Mouse (Mus musculus): ENCODE measurements around the gene Vps4a. TPM values are rescaled to one million over a fixed set of nuclear protein-coding genes. Genes with fewer than 3 reads are reported as not detected.
A peak's percentile ranks its signal among the peaks of the same experiment; 100 is the strongest.
"Not testable (repeated sequence)": the region's sequence is repeated elsewhere in the genome, so short reads cannot be mapped to it uniquely, and the experiment has no call there.

Vps4a gene
- 10 to 100 TPM; 58.7 to 60.0 TPM for total RNA-seq (2021)
- long read RNA-seq, experiment 1, transcript Vps4a-201 (11 exons, 2,178 nt), result major isoform, 53 of 58 reads
- long read RNA-seq, experiment 1, partial matches to known transcripts, result 3 of 58 reads
- long read RNA-seq, experiment 1, other reads (novel, unspliced or antisense), result 2 of 58 reads
- long read RNA-seq, experiment 2, transcript Vps4a-201 (11 exons, 2,178 nt), result major isoform, 23 of 28 reads
- long read RNA-seq, experiment 2, partial matches to known transcripts, result 2 of 28 reads
- long read RNA-seq, experiment 2, other reads (novel, unspliced or antisense), result 3 of 28 reads

DNA sequence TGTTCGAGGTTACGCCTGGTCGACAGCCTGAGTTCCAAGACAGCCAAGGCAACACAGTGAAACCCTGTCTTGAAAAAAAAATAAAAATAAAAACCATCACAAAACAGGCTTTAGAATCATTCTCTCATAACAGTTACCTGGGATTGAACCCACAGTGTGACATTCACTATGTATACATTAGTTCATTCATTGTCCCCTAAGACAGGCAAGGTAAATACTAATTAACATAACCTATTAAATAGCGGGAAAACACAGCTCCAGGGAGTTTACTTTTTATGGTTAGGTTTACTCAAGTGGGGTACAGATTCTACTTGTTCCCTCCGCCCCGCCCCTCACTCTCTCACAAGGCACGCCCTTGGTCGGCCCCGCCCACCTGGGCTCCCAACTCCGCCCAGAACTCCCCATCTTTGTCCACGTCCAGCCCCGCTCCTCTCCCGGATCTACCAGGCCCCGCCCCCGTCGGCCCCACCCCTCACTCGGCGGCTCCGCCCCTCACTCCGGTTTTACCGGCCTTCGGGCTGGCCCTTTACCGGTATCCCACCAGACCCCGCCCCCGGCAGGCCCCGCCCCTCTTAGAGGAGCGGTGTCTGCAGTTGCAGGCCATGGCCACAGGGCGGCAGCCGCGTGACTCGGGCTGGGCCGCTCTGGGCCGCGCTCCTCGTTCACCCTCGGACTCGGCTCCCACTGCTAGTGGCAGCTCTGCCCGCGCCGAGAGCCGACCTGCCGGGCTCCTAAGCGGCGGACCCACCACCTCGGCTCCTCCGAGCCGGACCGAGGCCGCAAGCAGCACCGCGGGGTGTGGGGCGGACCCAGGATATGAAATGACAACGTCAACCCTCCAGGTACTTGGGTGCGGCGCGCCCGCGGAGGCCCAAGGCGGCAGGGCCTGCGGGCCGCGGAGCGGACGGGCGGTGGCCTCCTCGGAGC, at the start of gene Vps4a:
Gene Vps4a, plus strand, starts transcription at position 573 of the 927 bp plus-strand sequence.
- DNase-seq, result peak; percentile 96 to 98

DNA sequence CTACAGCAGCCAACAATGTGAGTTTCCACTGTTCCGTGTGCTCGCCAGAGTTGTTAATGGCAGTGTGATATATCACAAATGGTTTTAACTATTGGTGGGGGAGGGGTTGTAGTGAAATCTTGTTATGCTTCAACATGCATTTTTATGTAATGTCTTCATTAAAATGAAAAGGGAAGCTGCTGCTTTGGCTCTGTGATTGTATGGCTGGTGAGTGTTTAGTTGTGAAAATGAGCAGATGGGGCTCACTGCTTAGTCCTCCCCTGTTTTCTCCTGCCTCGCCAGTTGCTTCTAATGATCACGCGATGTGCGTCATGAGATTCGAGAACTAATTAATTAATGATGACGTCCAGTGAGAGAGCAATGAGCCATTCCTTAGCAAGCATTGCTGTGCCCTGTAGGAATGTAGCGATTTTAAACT, 45.6 kb upstream of the Vps4a start:
- DNase-seq, result no peak

DNA sequence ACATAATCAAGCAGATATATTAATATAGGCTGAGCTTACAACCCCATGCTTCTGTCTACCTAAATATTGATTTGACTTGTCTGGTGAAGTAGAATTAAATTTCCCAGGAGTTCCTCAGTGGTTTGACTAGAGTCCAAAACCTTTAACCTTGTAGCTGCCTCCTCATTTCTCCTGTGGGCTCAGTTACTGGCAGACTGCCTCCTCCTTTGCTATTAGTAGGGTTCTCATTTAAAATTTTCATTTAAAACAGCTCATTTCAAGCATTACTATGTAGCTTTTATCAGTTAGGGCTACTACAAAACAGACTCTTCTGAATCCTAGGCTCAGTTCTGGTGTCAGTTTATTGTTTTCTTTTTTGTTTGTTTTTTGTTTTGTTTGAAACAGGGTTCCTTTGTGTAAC, 45.1 kb upstream of the Vps4a start:
- DNase-seq, result no peak

DNA sequence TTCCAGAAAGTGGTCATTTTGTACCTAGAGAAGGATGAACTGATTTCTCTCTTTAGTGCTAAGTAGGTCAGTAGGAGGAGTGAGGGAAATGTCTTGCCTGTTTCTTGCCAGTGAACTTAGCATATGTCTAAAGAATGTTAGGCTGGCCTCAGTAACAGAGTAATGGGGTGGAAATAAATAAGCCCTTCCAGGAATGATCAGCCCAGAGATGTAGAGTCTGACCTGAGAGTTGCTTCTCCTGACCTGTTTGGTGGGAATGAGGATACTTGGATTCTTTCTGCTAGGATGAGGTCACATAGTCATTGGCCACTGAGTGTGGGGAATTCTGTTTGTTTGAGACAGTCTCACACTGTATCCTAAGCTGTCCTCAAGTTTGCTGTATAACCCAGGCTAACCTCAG, 43.5 kb upstream of the Vps4a start:
- no peak for DNase-seq

DNA sequence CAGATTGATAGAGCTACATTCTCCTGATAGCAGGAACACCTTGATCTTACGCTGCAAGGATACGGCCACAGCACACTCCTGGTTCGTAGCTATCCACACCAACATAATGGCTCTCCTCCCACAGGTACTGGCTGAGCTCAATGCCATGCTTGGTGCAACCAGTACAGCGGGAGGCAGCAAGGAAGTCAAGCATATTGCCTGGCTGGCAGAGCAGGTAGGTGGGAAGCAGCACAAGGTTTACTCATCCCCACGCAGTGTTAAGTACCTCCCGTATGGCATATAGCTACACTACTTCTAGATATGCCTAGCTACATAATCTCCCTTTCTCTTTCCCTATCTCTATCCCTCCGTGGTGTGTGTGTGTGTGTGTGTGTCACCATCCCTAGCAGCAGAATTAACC, 39.6 kb upstream of the Vps4a start:
- no peak for DNase-seq

DNA sequence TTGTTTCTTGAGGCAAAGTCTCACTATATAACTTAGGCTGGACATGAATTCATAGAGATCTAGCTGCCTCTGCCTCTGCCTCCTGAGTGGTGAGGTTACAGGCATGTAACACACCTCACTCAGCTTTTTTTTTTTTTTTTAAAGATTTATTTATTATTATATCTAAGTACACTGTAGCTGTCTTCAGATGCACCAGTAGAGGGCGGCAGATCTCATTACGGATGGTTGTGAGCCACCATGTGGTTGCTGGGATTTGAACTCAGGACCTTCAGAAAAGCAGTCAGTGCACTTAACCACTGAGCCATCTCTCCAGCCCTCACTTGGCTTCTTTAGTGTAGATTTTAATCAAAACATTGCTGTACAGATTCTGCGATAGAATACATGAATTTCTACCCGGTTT, 34.7 kb upstream of the Vps4a start:
- not testable (repeated sequence) for DNase-seq

DNA sequence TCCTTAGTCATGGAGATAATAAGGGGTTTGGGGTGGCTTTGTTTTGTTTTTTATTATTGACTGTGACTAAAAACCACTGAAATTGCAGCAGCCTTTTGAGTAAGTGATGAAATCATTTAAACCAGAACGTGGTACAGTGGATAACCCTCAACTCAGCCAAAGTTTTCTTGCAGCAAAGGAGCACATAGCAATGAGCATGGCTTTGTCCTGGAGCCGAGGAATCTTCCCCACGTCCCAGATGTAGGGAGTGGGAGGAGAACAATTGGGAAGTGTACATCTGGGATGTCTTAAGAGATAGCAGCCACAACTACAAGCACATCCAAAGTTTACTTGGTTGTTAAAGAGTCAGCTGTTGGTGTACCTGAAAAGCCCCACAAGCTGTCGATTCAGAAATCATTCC, 33.6 kb upstream of the Vps4a start:
- no peak for DNase-seq

DNA sequence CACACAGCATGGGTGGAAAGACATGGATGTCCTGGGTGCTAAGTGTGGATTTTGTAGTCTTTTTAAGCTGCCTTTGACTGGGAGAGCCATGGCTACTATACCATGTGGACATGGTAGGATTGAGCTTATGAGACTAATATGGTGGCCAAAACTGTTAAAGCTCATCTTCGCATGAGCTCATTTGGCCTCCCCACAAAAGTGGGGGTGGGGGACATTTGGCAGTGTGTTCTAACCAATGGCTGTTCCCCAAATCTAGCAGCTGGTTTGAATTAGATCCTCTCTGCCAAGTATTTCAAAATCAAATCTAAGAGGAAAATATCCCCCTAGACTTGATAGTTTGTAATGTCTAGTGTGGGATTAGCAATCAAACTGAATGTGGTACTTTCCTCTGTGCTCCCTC, 32.0 kb upstream of the Vps4a start:
- peak; percentile 64 to 79 for DNase-seq

DNA sequence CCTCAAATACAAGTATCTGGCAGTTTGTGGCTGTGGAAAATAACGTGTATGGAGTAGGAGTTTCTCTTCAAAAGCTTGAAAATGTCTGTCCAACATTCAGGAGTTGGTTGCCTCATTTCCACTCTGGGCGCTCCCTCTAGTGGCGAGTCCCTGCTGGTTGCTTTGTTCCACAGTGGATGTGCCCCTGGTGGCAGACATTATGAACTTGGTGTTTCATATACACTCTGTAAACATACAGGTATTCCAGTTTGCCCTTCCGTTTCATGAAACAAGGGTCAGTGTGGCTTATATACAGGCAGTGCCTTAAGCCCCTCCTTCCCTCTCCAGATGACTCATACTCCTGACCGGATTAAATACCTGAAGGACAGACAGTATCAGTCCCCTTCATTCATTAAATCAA, 28.5 kb upstream of the Vps4a start:
- peak; percentile 88 to 95 for DNase-seq

DNA sequence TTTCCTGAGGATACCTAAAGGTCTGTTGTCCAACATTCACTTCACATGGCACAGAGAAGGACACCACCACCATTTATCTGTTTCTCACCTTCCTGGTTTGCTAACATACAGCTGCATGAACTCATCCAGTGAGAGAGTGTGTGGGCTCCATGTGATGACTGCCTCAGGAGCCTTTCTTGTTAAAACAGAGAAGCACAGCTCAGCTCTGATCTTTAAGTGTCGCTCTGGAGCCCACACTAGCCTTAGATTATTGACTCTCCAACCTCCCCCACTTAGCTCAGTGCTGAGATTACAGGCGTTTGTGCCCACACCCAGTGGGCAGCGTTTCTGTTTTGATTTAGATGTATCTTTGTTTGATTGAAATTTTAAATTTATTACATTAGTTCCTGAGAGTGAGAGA, 23.2 kb upstream of the Vps4a start:
- no peak for DNase-seq

DNA sequence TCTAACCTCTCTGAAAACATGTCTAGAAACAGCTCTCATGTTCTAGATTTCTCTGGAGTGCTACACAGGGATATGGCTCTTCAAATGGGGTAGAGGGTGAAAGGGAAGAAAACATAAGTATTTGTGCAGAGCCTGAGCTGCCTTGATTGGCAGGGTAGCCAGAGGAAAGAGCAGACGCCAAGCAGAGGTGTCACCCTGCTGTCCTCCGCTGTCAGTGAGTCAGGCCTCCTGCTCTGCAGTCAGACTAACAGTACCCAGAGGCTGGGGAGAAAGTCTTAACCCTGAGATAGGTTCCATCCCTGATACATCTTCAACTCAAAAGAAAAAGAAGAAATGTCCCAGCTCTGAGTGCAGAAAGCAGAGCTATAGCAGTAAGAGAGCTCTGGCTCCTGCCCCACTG, 18.4 kb upstream of the Vps4a start:
- no peak for DNase-seq

DNA sequence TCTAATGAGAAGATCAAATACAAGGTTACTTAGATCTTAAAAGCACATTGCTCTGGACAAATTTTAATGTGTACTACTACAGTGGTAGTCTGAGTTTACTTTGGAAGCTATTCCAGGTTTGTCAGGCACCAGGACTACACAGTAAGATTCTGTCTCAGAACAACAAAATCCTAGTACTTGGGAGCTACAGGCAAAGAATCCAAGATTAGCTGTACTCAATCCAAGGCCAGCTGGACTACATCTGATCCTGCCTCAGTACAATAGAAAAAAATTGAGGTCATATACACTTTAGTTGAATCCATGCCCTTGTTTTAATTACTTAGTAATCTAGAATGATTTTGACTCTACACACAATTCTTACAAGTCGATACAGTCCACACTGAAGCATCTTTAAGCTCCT, 16.1 kb upstream of the Vps4a start:
- DNase-seq, result peak in 1 of 2 experiments; percentile 28

DNA sequence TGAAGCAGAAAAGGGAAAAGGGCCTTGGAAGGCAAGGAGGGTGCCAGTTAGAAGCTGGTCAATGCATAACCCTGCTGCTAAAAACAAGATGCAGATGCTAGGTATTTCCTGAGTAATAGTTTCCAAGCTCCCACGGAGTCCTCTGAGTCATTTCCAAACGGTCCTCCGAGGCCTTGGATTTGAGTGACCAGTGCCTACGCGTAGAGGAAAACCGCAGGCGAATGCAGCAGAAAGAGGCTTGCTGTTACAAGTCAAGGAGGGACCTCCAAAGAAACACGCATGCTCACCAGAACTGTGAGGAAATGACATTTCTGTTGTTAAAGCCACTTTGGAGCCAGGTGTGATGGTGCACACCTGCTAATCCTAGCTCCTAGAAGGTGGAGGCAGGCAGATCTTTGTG, 7.5 kb upstream of the Vps4a start:
- DNase-seq, result no peak

DNA sequence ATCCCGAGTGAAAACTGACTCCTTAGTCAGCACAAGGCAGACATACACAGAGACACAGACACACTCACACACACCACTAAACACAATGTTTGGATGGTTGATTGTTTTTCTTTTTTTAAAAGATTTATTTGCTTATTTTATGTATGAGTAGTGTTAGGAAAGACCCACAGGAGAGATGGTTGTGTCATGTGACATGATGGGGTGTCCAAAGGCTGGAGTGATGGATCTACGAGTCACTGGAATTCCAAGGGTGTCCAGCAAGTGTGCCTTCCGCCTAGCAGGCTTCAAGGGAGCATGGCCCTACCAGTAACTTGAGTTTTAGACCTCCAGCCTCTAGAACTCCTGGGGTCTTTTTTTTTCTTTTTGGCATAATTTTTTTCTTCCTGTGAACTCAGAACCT, 1.7 kb upstream of the Vps4a start:
- no peak for DNase-seq

DNA sequence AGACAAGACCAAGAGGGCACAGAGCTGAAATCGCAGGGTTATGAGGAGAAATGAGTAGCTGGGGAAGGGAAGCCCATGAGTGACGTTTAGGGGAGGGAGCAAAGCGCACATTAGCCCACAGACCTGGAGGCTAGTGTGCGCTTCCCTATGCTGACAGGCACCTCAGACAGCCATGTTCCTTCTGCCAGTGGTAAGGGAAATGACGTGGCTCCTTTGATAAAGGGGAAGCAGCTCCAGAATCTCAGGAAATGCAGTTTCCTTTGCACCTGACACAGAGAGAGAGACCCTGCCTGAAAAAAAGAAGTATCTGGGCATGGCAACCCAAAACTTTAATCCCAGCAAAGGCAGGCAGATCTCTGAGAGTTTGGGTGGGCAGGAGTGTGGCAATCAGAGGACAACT, 964 bp upstream of the Vps4a start:
- no peak for DNase-seq

DNA sequence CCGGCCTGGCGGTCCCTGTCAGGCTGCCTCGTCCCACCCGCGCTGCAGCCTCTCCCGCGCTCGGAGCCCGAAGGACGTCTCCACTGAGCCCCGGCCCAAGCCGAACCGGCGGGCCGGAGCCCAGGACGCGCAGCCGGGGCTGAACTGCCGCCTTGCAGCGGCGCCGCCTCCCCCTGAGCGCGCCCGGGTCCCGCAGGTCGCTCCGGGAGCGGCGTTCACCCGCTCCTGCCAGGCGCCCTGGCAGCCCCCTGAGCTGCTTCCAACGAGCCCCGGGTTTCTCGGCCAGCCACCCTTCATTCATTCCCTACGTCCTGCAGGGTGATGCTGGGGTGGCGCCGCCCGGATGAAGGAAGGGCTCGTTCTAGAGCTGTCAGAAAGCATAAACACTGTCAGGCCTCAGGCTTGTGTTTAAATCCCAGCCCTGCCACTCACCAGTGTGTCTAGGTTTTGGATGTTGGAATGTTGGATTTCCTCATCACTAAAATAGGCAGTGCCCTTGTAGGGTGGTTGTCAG, 612 bp downstream of the Vps4a start:
- DNase-seq, result peak in 1 of 2 experiments; percentile 27

DNA sequence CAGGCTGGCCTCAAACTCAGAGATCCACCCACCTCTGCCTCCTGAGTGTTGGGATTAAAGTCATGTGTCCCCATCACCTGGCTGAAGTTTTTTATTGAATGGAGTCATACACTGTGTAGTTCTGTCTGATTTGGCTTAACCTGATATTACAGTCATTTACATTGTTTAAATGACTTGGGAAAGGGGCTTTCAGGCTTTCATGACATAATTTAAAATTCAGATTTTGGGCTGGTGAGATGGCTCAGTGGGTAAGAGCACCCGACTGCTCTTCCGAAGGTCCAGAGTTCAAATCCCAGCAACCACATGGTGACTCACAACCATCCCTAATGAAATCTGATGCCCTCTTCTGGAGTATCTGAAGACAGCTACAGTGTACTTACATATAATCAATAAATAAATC, 2.6 kb downstream of the Vps4a start:
- DNase-seq, result not testable (repeated sequence)

DNA sequence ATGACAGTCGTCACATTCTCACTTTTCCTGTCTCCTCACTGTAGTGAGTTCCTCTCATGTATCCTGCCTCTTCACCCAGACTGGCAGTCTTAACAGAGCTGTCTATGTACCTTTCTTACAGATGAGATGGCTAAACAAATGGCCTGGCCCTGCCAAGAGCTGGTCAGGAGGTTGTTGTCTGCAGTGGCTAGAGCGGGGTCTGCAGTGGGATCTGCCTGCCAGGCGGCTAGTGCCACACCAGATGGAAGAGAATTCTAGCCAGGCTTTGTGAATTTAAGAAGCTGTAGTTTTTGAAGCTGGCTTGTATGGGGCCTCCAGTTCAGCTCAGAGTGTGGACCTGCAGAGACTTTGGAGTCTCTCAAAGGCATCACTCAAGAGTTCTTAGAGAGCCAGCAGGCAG, 4.6 kb downstream of the Vps4a start:
- no peak for DNase-seq

DNA sequence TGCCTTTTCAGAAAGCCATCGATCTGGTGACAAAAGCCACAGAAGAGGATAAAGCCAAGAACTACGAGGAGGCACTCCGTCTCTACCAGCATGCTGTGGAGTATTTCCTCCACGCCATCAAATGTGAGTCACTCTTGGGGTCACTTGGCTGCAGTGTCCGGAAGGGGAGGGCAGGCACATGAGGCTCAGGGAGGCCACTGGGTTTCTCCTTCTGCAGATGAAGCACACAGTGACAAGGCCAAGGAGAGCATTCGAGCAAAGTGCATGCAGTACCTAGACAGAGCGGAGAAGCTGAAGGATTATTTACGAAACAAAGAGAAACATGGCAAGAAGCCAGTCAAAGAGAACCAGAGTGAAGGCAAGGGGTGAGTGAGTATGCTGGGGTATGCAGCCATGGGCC, 5.6 kb downstream of the Vps4a start:
- peak in 1 of 2 experiments; percentile 24 for DNase-seq

DNA sequence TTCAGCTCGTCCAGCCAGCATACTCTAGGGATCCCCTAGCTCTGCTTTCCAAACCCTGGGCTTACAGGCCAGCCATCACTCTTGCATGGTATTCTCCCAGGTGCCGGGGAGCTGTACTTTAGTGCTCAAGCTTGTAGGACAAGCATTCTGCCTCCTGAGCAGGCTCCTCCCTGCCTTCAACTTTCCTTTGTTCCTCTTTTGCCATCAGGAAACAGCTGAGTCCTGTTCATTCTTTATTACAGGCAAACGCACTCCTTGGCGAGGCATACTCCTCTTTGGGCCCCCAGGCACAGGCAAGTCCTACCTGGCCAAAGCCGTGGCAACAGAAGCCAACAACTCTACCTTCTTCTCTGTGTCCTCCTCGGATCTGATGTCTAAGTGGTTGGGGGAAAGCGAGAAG, 9.6 kb downstream of the Vps4a start:
- DNase-seq, result no peak

DNA sequence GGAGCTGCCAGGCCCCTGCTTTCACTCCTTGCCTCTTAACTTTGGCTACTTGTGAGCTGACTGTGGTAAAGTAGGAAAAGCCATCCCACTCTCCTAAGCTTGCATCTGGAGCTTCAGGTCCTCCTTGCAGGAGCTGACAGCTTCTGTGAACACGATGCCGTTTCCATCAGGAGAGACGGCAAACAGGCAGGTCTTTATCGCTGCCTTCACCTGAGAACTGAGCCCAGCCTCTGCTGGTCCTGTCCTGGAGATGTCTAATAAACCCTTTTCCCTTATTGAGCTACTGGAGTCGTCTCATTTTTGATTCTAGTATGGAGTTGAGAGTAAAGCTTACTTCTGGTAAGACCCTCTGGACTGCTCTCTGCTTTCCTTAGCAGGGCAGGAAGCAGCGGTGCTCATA, 14.5 kb downstream of the Vps4a start:
- DNase-seq, result no peak

DNA sequence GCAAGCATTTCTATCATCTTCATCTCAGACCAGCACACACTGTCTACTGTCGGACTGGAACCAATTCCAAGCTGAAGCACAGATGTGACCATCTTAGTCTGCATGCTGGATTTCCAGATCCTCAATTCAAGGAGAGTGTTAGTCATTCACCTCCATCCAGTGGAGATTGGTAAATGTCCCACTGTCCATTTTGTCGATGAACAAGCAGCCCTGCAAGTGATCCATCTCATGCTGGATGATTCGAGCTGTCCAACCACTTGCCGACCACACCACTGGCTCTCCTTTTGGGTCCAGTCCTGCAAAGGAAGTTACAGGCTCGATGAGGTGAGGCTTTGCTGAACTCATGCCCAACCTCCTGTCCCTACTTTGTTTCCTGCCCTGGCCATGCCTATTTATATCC, 16.0 kb downstream of the Vps4a start:
- DNase-seq, result peak in 1 of 2 experiments; percentile 31
